Mouse (Mus musculus): ENCODE measurements at regions not wholly inside any gene's neighbourhood (a gene's known extent, or its start where the extent isn't known, plus 50 kb on each side); places are given as distances from the start of the nearest gene placed in this dataset.

- Histone ChIP-seq H3K36me3 (ENCODE audit: control insufficient read depth, insufficient read depth, low read length) (no peaks in the 10 kb centered on the region), H3K27ac (ENCODE audit: control insufficient read depth, insufficient read depth, low read depth, low read length) (no peak overlapping the region), H3K4me1 (ENCODE audit: control insufficient read depth, insufficient read depth, low read length) (peaks cover 2% of the 10 kb centered on the region), H3K27me3 (ENCODE audit: control insufficient read depth, insufficient read depth, low read length) (no peaks in the 10 kb centered on the region), H3K4me3 (ENCODE audit: control insufficient read depth, low read depth, low read length) (no peak overlapping the region)
- TF ChIP-seq POLR2A (IDR thresholded peaks at IDR 0.05; ENCODE audit: control insufficient read depth, low read depth, low read length) = no peak
- TF ChIP-seq CTCF (IDR thresholded peaks at IDR 0.05; ENCODE audit: control insufficient read depth, insufficient read depth, insufficient replicate concordance, low read depth, low read length) = no peak
Observed at GRCm38 (mm10) chr11:117538732-117539131, 54.6 kb downstream of the Gm11733 start.

DNA sequence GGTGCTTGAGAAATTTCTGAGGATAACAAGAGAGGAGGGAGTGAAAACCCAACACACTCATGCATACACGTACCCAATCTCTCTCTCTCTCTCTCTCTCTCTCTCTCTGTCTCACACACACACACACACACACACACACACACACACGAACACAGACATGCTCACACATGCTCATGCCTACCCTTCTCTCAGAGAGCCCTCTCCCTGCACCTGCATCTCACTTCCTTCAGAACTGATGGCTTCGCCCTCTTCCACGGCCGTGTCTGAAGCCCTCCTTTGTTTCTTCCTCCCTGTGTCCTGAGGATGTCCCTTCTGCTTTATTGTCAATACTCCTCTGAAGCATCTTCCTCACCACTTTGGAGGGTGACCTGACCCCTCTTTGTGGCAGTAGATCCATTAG is 56.4 kb downstream of the Gm11733 start:
- Histone ChIP-seq H3K27ac (ENCODE audit: control insufficient read depth, insufficient read depth, low read depth, low read length) (no peak overlapping the region), H3K36me3 (ENCODE audit: control insufficient read depth, insufficient read depth, low read length) (no peaks in the 10 kb centered on the region), H3K27me3 (ENCODE audit: control insufficient read depth, insufficient read depth, low read length) (no peaks in the 10 kb centered on the region), H3K4me1 (ENCODE audit: control insufficient read depth, insufficient read depth, low read length) (peaks cover 2% of the 10 kb centered on the region), H3K4me3 (ENCODE audit: control insufficient read depth, low read depth, low read length) (peak overlapping the region; percentile 54)
- no peak for TF ChIP-seq CTCF (IDR thresholded peaks at IDR 0.05; ENCODE audit: control insufficient read depth, insufficient read depth, insufficient replicate concordance, low read depth, low read length)
- no peak for TF ChIP-seq POLR2A (IDR thresholded peaks at IDR 0.05; ENCODE audit: control insufficient read depth, low read depth, low read length)

DNA sequence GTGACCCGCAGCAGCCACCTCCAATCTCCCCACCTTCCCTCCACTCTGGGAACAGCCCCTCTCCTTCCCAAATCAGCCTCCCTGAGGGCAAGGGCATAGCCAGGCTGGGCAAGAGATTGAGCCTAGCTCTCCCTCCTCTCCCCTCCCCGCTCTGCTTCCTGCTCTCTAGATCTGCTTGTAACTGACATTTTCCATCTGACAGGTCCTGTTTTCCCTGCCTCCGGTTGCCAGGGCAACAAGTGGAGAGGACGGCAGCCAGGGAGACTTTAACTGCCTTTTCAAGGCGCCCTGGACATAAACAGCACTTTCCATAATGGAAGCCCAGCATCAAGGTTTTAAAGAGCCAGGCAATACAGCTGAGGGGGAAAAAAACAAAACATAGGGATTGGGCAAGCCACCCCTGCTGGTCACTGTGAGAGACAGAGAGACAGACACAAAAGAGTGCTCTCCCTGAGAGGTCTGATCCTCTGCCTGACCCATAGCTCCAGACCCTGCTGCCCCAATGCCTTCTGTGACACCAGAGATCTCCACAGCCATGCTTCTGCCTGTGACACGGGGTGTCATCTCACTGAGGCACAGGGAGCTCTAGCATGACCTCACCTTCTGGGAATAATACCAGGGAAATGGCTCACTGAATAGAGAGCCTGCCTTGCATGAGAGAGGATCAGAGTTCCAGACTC is 57.2 kb downstream of the Gm11733 start:
- Histone ChIP-seq H3K27ac (ENCODE audit: control insufficient read depth, insufficient read depth, low read depth, low read length) (peak overlapping the region; percentile 45), H3K36me3 (ENCODE audit: control insufficient read depth, insufficient read depth, low read length) (no peaks in the 10 kb centered on the region), H3K4me1 (ENCODE audit: control insufficient read depth, insufficient read depth, low read length) (peaks cover 2% of the 10 kb centered on the region), H3K27me3 (ENCODE audit: control insufficient read depth, insufficient read depth, low read length) (no peaks in the 10 kb centered on the region), H3K4me3 (ENCODE audit: control insufficient read depth, low read depth, low read length) (peak overlapping the region; percentile 54)
- TF ChIP-seq POLR2A (IDR thresholded peaks at IDR 0.05; ENCODE audit: control insufficient read depth, low read depth, low read length) = peak; percentile 43; the same call in 1 of the 2 replicates
- no peak for TF ChIP-seq CTCF (IDR thresholded peaks at IDR 0.05; ENCODE audit: control insufficient read depth, insufficient read depth, insufficient replicate concordance, low read depth, low read length)

DNA sequence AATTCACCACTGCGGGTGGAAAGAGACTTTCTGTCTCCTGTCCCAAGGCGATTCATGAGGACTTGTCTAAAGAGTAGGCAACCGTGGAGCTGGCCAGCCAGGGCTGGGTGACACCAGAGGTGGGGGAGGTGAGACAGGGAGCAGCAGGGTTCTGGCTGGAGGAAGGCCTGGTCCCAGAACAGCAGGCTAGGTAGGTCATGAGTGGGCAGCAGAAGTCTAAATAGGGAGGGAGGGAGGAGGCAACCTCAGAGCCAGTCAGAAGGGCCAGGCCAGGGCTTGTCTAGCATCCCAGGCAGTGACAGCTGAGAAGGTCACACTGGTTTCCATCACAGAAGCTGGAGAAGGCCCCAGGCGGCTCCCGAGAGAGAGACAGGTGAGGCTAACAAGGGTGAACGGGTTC is 59.0 kb downstream of the Gm11733 start:
- no peaks in the 10 kb centered on the region for H3K36me3 ChIP-seq (ENCODE audit: control insufficient read depth, insufficient read depth, low read length)
- TF ChIP-seq CTCF (IDR thresholded peaks at IDR 0.05; ENCODE audit: control insufficient read depth, insufficient read depth, insufficient replicate concordance, low read depth, low read length) (no peak), POLR2A (IDR thresholded peaks at IDR 0.05; ENCODE audit: control insufficient read depth, low read depth, low read length) (no peak)
- no peaks in the 10 kb centered on the region for H3K27me3 ChIP-seq (ENCODE audit: control insufficient read depth, insufficient read depth, low read length)
- H3K4me3 ChIP-seq (ENCODE audit: control insufficient read depth, low read depth, low read length) = no peak overlapping the region
- H3K27ac ChIP-seq (ENCODE audit: control insufficient read depth, insufficient read depth, low read depth, low read length) = no peak overlapping the region
- peaks cover 2% of the 10 kb centered on the region for H3K4me1 ChIP-seq (ENCODE audit: control insufficient read depth, insufficient read depth, low read length)

DNA sequence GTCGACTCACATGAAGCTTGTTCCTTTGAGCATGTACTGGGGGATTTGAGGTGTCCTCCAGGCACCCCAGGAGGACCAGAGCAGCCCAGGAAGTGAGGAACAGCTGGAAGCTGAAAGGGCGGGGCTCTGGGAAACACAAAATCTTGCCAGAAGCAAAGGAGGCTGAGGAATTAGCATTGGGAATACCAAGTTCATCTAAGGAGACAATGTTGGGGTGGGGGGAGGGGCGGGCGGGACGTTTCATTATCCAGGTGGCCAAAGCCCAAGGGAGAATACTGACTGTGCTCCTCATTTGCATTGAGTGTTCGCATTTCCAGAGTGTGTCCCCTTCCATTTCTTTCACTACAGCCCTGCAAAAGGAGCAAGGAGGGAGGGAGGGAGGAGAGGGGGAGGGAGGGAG is 60.3 kb downstream of the Gm11733 start:
- Histone ChIP-seq H3K27ac (ENCODE audit: control insufficient read depth, insufficient read depth, low read depth, low read length) (no peak overlapping the region), H3K4me1 (ENCODE audit: control insufficient read depth, insufficient read depth, low read length) (peaks cover 2% of the 10 kb centered on the region)

DNA sequence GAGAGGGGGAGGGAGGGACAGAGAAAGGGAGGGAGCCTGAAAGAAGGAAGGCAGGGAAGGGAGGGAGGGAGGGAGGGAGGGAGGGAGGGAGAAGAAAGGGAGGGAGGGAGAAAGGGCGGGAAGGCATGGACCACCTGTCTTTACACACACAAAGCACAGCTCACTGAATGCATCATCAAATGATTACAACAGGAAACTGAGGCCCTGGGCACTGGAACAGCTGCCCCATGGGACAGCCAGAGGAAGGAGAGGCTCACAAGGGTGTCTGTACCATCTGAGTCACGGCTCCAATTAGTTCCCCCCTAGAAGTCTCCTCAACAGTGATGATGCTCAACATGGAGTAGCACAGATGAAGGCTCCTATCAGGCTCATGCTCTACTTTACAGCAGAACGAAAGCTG is 60.8 kb downstream of the Gm11733 start:
- Histone ChIP-seq H3K27ac (ENCODE audit: control insufficient read depth, insufficient read depth, low read depth, low read length) (no peak overlapping the region), H3K4me3 (ENCODE audit: control insufficient read depth, low read depth, low read length) (no peak overlapping the region), H3K27me3 (ENCODE audit: control insufficient read depth, insufficient read depth, low read length) (no peaks in the 10 kb centered on the region), H3K4me1 (ENCODE audit: control insufficient read depth, insufficient read depth, low read length) (peaks cover 2% of the 10 kb centered on the region), H3K36me3 (ENCODE audit: control insufficient read depth, insufficient read depth, low read length) (no peaks in the 10 kb centered on the region)
- TF ChIP-seq POLR2A (IDR thresholded peaks at IDR 0.05; ENCODE audit: control insufficient read depth, low read depth, low read length) = no peak
- no peak for TF ChIP-seq CTCF (IDR thresholded peaks at IDR 0.05; ENCODE audit: control insufficient read depth, insufficient read depth, insufficient replicate concordance, low read depth, low read length)

More for the DNA sequence above, 60.3 kb downstream of the Gm11733 start:
- Histone ChIP-seq H3K36me3 (ENCODE audit: control insufficient read depth, insufficient read depth, low read length) (no peaks in the 10 kb centered on the region), H3K27me3 (ENCODE audit: control insufficient read depth, insufficient read depth, low read length) (no peaks in the 10 kb centered on the region), H3K4me3 (ENCODE audit: control insufficient read depth, low read depth, low read length) (no peak overlapping the region)
- TF ChIP-seq POLR2A (IDR thresholded peaks at IDR 0.05; ENCODE audit: control insufficient read depth, low read depth, low read length) (no peak), CTCF (IDR thresholded peaks at IDR 0.05; ENCODE audit: control insufficient read depth, insufficient read depth, insufficient replicate concordance, low read depth, low read length) (no peak)

GRCm38 (mm10) chr11:117551926-117552325 is 67.8 kb downstream of the Gm11733 start:
- Histone ChIP-seq H3K27ac (ENCODE audit: control insufficient read depth, insufficient read depth, low read depth, low read length) (no peak overlapping the region), H3K27me3 (ENCODE audit: control insufficient read depth, insufficient read depth, low read length) (no peaks in the 10 kb centered on the region), H3K4me3 (ENCODE audit: control insufficient read depth, low read depth, low read length) (no peak overlapping the region), H3K36me3 (ENCODE audit: control insufficient read depth, insufficient read depth, low read length) (no peaks in the 10 kb centered on the region), H3K4me1 (ENCODE audit: control insufficient read depth, insufficient read depth, low read length) (no peaks in the 10 kb centered on the region)
- TF ChIP-seq CTCF (IDR thresholded peaks at IDR 0.05; ENCODE audit: control insufficient read depth, insufficient read depth, insufficient replicate concordance, low read depth, low read length) = no peak
- no peak for TF ChIP-seq POLR2A (IDR thresholded peaks at IDR 0.05; ENCODE audit: control insufficient read depth, low read depth, low read length)
